Mouse (Mus musculus): ENCODE results near the gene Pde7b. TPM values are rescaled to one million over a fixed set of nuclear protein-coding genes. Genes with fewer than 3 reads are reported as not detected.

The Pde7b gene
- polyA plus RNA-seq, 1 experiment from 2014 or later: 14.4 TPM

GRCm38 (mm10) chr10:20739801-20740200 lies 14.9 kb upstream of the Pde7b start:
- Histone ChIP-seq H3K9me3 (no peaks in the 10 kb centered on the region), H3K36me3 (no peaks in the 10 kb centered on the region), H3K4me1 (peaks cover 17% of the 10 kb centered on the region), H3K27ac (no peak overlapping the region), H3K27me3 (no peaks in the 10 kb centered on the region), H3K9ac (no peak overlapping the region), H3K4me3 (no peak overlapping the region), H3K4me2 (replicated peaks) (no peak overlapping the region)
- WGBS: 77% methylated on average over 3 of the region's 3 CpGs
- no peak for ATAC-seq (ENCODE audit: insufficient number of reproducible peaks, insufficient read depth, low FRiP score, low TSS enrichment)

GRCm38 (mm10) chr10:20737146-20737545 lies 12.3 kb upstream of the Pde7b start:
- 8% methylated on average over 4 of the region's 4 CpGs for WGBS
- no peak overlapping the region for H3K4me2 ChIP-seq (replicated peaks)

GRCm38 (mm10) chr10:20735775-20736449 lies 11.0 kb upstream of the Pde7b start:
- Histone ChIP-seq H3K9ac (no peak overlapping the region), H3K27me3 (no peaks in the 10 kb centered on the region), H3K4me3 (no peak overlapping the region), H3K9me3 (no peaks in the 10 kb centered on the region), H3K27ac (peak overlapping the region; percentile 69; the same call in 1 of the 2 replicates), H3K36me3 (no peaks in the 10 kb centered on the region), H3K4me1 (peaks cover 17% of the 10 kb centered on the region), H3K4me2 (replicated peaks) (no peak overlapping the region; the same call in 1 of the 2 replicates)
- 0 out of 2 replicates have a peak, but pooled peaks have one; percentile 60 for ATAC-seq (ENCODE audit: insufficient number of reproducible peaks, insufficient read depth, low FRiP score, low TSS enrichment)
- WGBS: 37% methylated on average over 3 of the region's 3 CpGs

More at GRCm38 (mm10) chr10:20737146-20737545, 12.3 kb upstream of the Pde7b start:
- no peak overlapping the region for H3K9ac ChIP-seq
- 0 out of 2 replicates have a peak, but pooled peaks have one; percentile 28 for ATAC-seq (ENCODE audit: insufficient number of reproducible peaks, insufficient read depth, low FRiP score, low TSS enrichment)
- no peaks in the 10 kb centered on the region for H3K9me3 ChIP-seq
- H3K4me1 ChIP-seq: peaks cover 17% of the 10 kb centered on the region
- H3K36me3 ChIP-seq: no peaks in the 10 kb centered on the region
- H3K4me3 ChIP-seq: no peak overlapping the region
- peak overlapping the region; percentile 69 for H3K27ac ChIP-seq
- no peaks in the 10 kb centered on the region for H3K27me3 ChIP-seq

- Histone ChIP-seq H3K4me1 (peaks cover 17% of the 10 kb centered on the region), H3K4me3 (no peak overlapping the region), H3K27me3 (no peaks in the 10 kb centered on the region), H3K4me2 (replicated peaks) (no peak overlapping the region), H3K36me3 (no peaks in the 10 kb centered on the region), H3K9ac (no peak overlapping the region), H3K27ac (no peak overlapping the region), H3K9me3 (no peaks in the 10 kb centered on the region)
- ATAC-seq (ENCODE audit: insufficient number of reproducible peaks, insufficient read depth, low FRiP score, low TSS enrichment): no peak
- 74% methylated on average over 5 of the region's 5 CpGs for WGBS
Measured at GRCm38 (mm10) chr10:20733576-20733975, 8.7 kb upstream of the Pde7b start.

GRCm38 (mm10) chr10:20732180-20732579 lies 7.3 kb upstream of the Pde7b start:
- 45% methylated on average over 2 of the region's 2 CpGs for WGBS
- no peaks in the 10 kb centered on the region for H3K36me3 ChIP-seq
- ATAC-seq (ENCODE audit: insufficient number of reproducible peaks, insufficient read depth, low FRiP score, low TSS enrichment): no peak
- H3K9ac ChIP-seq: no peak overlapping the region
- H3K27me3 ChIP-seq: no peaks in the 10 kb centered on the region
- H3K4me2 ChIP-seq (replicated peaks): no peak overlapping the region
- H3K27ac ChIP-seq: no peak overlapping the region
- no peak overlapping the region for H3K4me3 ChIP-seq
- peaks cover 15% of the 10 kb centered on the region for H3K4me1 ChIP-seq
- no peaks in the 10 kb centered on the region for H3K9me3 ChIP-seq

- Histone ChIP-seq H3K4me1 (peaks cover 7% of the 10 kb centered on the region), H3K4me2 (replicated peaks) (no peak overlapping the region), H3K9me3 (no peaks in the 10 kb centered on the region), H3K9ac (no peak overlapping the region), H3K27me3 (no peaks in the 10 kb centered on the region), H3K27ac (no peak overlapping the region), H3K36me3 (no peaks in the 10 kb centered on the region), H3K4me3 (no peak overlapping the region)
- ATAC-seq (ENCODE audit: insufficient number of reproducible peaks, insufficient read depth, low FRiP score, low TSS enrichment): no peak
- WGBS: 90% methylated on average over 1 of the region's 1 CpGs
Measured at GRCm38 (mm10) chr10:20730034-20730433, 5.2 kb upstream of the Pde7b start.

- H3K36me3 ChIP-seq: no peaks in the 10 kb centered on the region
- H3K9me3 ChIP-seq: no peaks in the 10 kb centered on the region
- WGBS: 27% methylated on average over 8 of the region's 8 CpGs
- H3K4me3 ChIP-seq: peak overlapping the region; percentile 39; the same call in 1 of the 2 replicates
- peaks cover 17% of the 10 kb centered on the region for H3K4me1 ChIP-seq
- peak overlapping the region; percentile 60; the same call in 1 of the 2 replicates for H3K27ac ChIP-seq
- no peaks in the 10 kb centered on the region for H3K27me3 ChIP-seq
- H3K4me2 ChIP-seq (replicated peaks): peak overlapping the region; percentile 56
- ATAC-seq (ENCODE audit: insufficient number of reproducible peaks, insufficient read depth, low FRiP score, low TSS enrichment): no peak; the same call in 1 of the 2 replicates
- H3K9ac ChIP-seq: peak overlapping the region; percentile 16; the same call in 1 of the 2 replicates
Measured at GRCm38 (mm10) chr10:20725384-20725983, 606 bp upstream of the Pde7b start.

- Histone ChIP-seq H3K27ac (peak overlapping the region; percentile 38; the same call in 1 of the 2 replicates), H3K9ac (peak overlapping the region; percentile 38; the same call in 1 of the 2 replicates), H3K27me3 (no peaks in the 10 kb centered on the region), H3K4me3 (peak overlapping the region; percentile 39), H3K9me3 (no peaks in the 10 kb centered on the region), H3K4me2 (replicated peaks) (peak overlapping the region; percentile 56), H3K4me1 (peaks cover 25% of the 10 kb centered on the region), H3K36me3 (no peaks in the 10 kb centered on the region)
- 17% methylated on average over 10 of the region's 10 CpGs for WGBS
- ATAC-seq (ENCODE audit: insufficient number of reproducible peaks, insufficient read depth, low FRiP score, low TSS enrichment): no peak
Measured at GRCm38 (mm10) chr10:20724451-20724850, 427 bp downstream of the Pde7b start.

- Histone ChIP-seq H3K27ac (peak overlapping the region; percentile 75; the same call in 1 of the 2 replicates), H3K9ac (peak overlapping the region; percentile 38), H3K4me2 (replicated peaks) (peak overlapping the region; percentile 56), H3K27me3 (no peaks in the 10 kb centered on the region), H3K9me3 (no peaks in the 10 kb centered on the region), H3K4me3 (peak overlapping the region; percentile 39), H3K36me3 (no peaks in the 10 kb centered on the region), H3K4me1 (peaks cover 25% of the 10 kb centered on the region)
- no peak for ATAC-seq (ENCODE audit: insufficient number of reproducible peaks, insufficient read depth, low FRiP score, low TSS enrichment)
- WGBS: 12% methylated on average over 3 of the region's 3 CpGs
Measured at GRCm38 (mm10) chr10:20723962-20724361, 916 bp downstream of the Pde7b start.

- peak overlapping the region; percentile 56 for H3K4me2 ChIP-seq (replicated peaks)
- H3K27me3 ChIP-seq: no peaks in the 10 kb centered on the region
- no peaks in the 10 kb centered on the region for H3K9me3 ChIP-seq
- ATAC-seq (ENCODE audit: insufficient number of reproducible peaks, insufficient read depth, low FRiP score, low TSS enrichment): no peak
- peak overlapping the region; percentile 75 for H3K27ac ChIP-seq
- H3K9ac ChIP-seq: peak overlapping the region; percentile 49
- H3K4me3 ChIP-seq: peak overlapping the region; percentile 39
- peaks cover 25% of the 10 kb centered on the region for H3K4me1 ChIP-seq
- no peaks in the 10 kb centered on the region for H3K36me3 ChIP-seq
- WGBS: 29% methylated on average over 3 of the region's 3 CpGs
Measured at GRCm38 (mm10) chr10:20723521-20723915, 1.4 kb downstream of the Pde7b start.

- H3K4me3 ChIP-seq: peak overlapping the region; percentile 39
- H3K27ac ChIP-seq: peak overlapping the region; percentile 75
- no peaks in the 10 kb centered on the region for H3K27me3 ChIP-seq
- peaks cover 25% of the 10 kb centered on the region for H3K4me1 ChIP-seq
- no peaks in the 10 kb centered on the region for H3K9me3 ChIP-seq
- WGBS: 31% methylated on average over 9 of the region's 9 CpGs
- no peaks in the 10 kb centered on the region for H3K36me3 ChIP-seq
- peak overlapping the region; percentile 49 for H3K9ac ChIP-seq
- no peak for ATAC-seq (ENCODE audit: insufficient number of reproducible peaks, insufficient read depth, low FRiP score, low TSS enrichment)
- peak overlapping the region; percentile 56 for H3K4me2 ChIP-seq (replicated peaks)
Measured at GRCm38 (mm10) chr10:20722651-20723520, 2.0 kb downstream of the Pde7b start.
